Mouse (Mus musculus) NIH3T3 (cell line): Measurements from ENCODE around the gene Olfr975.
"Not testable (repeated sequence)": the region's sequence is repeated elsewhere in the genome, so short reads cannot be mapped to it uniquely, and the experiment has no call there.

Source experiments
- DNase-seq: peaks from one replicate; pipeline ENCODE4 v3.0.0-alpha.2; 2012; ENCODE audit warnings: low read depth

The Olfr975 gene

DNA sequence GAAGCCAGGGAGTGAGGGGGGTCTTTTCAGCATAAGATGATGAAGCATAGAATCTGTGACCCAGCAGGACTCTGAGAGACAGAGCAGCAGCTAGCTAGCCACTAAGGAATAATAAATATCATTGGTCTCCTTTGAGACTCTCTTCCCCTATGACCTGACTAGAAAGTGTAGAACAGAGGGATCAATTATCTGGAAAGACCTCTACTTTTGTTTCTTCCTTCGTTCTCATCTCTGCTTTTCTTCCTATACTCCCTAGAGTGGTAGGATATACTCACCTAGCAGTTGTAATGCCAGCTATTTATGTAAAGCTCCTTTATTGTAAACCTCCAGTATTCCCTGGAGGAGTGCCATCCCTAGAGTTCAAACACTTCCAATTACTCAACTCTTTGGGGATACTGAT is at the start of gene Olfr975:
Gene Olfr975, minus strand, starts transcription at position 101 of the 400 bp plus-strand sequence.
- DNase-seq = no peak

DNA sequence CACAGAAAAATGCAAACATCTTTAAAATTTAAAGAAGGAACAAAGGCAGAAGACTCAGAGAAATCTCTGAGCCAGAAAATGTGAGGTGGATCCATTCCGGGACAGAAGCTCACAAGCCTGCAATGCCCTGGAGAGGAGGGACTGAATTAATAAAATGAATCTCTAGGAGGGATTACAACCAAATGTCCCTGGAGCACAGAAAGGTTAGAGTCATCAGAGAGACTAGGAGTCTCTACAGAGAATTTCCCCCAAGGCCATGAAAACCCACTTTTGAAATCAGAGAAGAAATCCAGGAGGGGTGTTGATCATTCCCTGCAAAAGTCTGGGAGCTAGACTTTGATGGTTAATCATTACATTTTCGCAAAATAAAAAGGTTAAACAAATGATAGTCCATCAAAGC is 40.0 kb upstream of the Olfr975 start, which contains the start of gene Olfr978:
Gene Olfr978, plus strand, starts transcription at position 301 of the 400 bp plus-strand sequence.
- DNase-seq = no peak

DNA sequence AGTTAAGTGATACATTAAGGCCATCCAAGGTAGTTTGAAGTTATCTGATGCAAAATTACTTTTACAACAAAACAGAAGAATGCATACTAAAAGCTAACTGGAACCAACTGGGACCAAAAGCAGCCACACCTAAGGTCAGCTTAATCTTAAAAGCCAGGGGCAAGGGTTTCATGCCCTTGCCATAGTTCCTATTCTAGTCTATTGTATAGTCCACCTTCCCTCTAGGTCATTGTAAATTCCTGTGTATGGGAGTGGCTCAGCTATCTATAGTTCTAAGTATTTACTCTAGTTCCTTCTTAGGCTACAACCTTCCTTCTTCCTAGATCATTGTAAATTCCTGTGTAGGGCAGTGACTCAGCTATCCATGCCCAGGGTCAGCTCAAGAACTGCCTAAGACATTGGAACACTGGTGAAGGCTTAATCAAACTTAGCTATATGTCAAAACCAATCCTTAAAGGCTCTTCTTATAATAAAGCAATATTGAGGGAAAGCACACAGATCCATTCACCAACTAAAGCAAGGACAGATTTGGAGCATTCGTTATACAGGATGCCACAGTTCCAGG is 24.8 kb upstream of the Olfr975 start:
- DNase-seq = not testable (repeated sequence)

DNA sequence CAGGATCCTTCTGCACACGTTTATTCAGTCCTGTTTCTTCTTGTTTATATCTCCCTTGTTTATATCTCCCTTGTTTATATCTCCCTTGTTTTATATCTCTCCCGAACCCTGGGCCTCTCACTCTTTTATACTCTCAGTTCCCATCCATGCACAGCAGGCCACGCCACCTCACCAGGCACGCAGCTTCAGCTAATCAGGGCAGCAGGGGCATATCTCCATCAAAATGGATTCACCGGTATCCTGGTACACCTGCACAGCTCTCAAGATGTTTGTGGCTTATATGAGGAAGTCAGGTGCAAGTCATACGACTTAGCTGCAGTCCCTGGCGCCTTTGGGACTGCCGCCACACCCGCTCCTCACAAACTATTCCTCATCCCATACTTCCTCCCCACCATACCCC is 9.2 kb upstream of the Olfr975 start, which contains the start of gene Olfr976:
Gene Olfr976, minus strand, starts transcription at position 101 of the 400 bp plus-strand sequence.
- not testable (repeated sequence) for DNase-seq

DNA sequence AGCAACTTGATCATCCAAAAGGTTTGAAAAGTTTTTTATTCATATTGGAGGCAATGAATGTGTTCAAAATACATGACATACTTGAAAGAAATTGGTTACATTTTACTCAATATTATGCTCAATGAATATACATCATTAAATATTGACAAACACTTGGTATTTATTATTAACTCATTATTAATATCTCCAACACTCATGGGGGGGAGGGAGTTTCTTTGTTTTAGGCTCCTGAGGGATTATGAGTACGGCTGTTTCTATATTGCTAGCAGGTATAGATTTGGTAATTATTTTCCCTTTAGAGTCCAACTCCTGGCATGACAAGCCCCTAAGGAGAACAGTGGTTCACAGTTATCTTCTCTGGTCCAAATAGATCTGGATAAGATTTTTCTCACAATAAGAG is 14.6 kb downstream of the Olfr975 start, which contains the start of gene Olfr974:
Gene Olfr974, plus strand, starts transcription at position 301 of the 400 bp plus-strand sequence.
- no peak for DNase-seq

DNA sequence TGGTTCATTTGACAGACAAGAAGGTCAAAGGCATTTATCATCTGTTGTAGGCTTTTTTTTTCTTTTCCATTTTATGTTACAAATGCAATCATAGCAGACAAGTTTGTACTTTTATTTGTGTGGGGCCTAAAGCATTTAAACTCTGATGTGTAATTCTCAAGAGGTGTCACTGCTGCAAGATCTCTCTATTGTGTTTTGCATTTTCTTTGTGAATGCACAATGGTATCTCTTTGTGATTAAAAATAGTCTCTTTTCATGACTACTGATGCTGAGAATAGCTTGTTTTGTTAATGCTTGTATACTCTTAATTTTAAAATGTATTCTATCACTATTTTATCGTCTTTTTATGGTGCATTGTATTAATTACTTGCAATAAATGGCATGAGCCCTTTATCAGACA is 23.0 kb downstream of the Olfr975 start:
- not testable (repeated sequence) for DNase-seq

DNA sequence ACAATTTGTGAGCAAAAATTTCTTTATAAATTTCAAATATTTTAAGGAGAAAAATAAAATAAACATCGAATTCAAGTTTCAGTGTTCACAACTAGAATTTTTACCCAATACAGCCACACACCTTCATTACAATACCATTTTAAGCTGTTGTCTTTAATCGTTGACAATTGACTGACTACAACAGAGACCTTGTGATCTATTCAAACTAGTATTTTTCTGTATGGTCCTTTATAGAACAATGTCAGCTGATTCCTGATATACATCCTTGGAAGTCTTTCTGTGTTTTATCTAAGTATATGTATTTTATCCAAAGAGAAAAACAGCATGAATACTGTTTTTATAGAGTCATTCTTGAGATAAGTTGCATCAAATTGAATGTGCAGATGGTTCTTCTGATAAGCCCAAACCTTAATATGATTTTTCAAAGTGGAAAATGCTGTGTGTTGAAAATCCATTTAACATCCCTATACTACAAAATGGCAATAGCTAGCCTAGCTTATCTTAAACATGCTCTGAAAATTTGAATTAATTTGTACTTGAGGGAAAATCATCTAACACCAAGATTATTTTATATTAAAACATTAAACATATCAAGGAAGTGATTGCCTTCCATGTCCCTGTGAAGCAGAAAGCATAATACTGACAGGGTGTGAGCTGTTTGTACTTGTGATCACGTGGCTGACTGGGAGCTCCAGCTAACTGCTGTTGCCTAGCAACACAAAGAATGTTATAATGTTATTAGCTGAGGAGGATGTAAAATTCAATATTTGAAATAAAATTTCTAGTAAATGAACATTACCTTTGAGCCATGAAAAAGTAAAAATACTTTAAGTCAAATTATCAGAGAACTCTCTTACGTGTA is 23.6 kb downstream of the Olfr975 start:
- DNase-seq = not testable (repeated sequence)

DNA sequence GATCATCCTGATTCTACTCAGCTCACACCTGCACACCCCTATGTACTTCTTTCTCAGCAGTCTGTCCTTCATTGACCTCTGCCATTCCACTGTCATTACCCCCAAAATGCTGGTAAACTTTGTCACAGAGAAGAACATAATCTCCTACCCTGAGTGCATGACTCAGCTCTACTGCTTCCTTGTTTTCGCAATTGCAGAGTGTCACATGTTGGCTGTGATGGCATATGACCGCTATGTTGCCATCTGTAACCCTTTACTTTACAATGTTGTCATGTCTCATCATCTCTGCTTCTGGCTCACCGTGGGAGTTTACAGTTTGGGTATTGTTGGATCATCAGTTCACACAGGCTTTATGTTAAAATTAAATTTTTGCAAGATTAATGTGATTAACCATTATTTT is 41.9 kb downstream of the Olfr975 start:
- DNase-seq = no peak

DNA sequence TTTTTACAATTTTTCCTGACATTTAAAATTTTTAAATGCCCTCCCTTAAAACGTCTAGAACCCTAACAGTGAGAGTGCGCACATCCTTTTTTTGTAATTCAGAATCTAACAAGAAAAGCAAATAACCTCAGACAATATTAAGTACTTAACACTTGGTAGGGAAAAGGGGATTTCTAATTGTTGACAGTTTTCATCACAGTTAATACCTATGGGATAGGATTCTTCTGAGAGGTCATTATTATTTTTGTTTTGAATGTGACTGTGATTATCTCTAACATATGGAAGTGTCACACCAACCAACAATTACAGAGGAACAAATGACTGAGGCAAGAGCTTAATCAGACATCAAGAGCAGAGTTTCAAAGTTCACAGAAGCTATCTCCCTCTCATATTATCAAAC is 44.8 kb downstream of the Olfr975 start, which contains the start of gene Olfr229:
Gene Olfr229, plus strand, starts transcription at position 301 of the 400 bp plus-strand sequence.
- no peak for DNase-seq

DNA sequence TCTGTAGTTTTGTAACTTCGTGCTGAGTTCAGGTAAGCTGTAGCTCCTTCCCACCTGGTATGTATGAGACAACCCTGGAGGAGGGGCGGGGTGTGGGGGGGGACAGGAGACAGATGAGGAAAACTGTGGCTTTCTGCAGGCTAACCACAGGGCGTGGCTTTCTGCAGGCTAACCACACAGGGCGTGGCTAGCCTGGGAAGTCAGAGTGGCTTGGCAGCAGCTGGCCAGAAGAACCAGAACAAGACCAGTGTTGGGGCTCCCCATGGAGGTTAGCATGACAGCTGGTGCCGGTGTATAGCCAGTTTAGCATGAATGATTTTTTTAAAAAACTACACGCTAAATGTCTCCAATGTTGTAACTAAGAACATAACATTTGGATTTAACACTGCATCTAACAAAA is 46.7 kb downstream of the Olfr975 start:
- DNase-seq = no peak
